Mouse (Mus musculus) kidney, embryonic 16.5 days (tissue): ENCODE data around the gene Rbm4. TPM values are rescaled to one million over a fixed set of nuclear protein-coding genes. Genes with fewer than 3 reads are reported as not detected.

ENCODE experiments used
- polyA plus RNA-seq: library from polyadenylated mRNA; unstranded; fragments of >200 nt; fragmentation: Nextera tagmentation; extraction: Ambion mirVana; gene quantifications from 2 replicates; pipeline ENCODE4 v1.2.1, GENCODE M21; 2015

Rbm4 gene
- polyA plus RNA-seq, 1 experiment from 2014 or later = 82.7 TPM

Other genes with a start within 250 kb of the Rbm4 start
- 4.5 and 6.0 TPM in 2 replicates for gene Lrfn4, start 178.2 kb downstream of the Rbm4 start, polyA plus RNA-seq
- 92.4 and 96.0 TPM in 2 replicates for gene Rce1, start 168.3 kb downstream of the Rbm4 start, polyA plus RNA-seq
- 2.0 and 4.3 TPM in 2 replicates for gene Gm960, start 95.2 kb downstream of the Rbm4 start, polyA plus RNA-seq
- 3.2 and 3.8 TPM in 2 replicates for gene Sptbn2, start 82.7 kb downstream of the Rbm4 start, polyA plus RNA-seq
- 75.5 and 77.2 TPM in 2 replicates for gene Rbm4b, start 37.4 kb downstream of the Rbm4 start, polyA plus RNA-seq
- gene Gm21992, start 17.7 kb upstream of the Rbm4 start, polyA plus RNA-seq = 30.4 and 41.6 TPM in 2 replicates
- gene Rbm14, start 17.7 kb upstream of the Rbm4 start, polyA plus RNA-seq = 104 and 108 TPM in 2 replicates
- 73.0 and 82.1 TPM in 2 replicates for gene Ccs, start 45.4 kb upstream of the Rbm4 start, polyA plus RNA-seq
- not detected in 2 replicates for gene Ccdc87, start 45.5 kb upstream of the Rbm4 start, polyA plus RNA-seq
- 66.6 and 76.7 TPM in 2 replicates for gene Ctsf, start 61.2 kb upstream of the Rbm4 start, polyA plus RNA-seq
- 9.4 and 11.0 TPM in 2 replicates for gene Actn3, start 84.0 kb upstream of the Rbm4 start, polyA plus RNA-seq
- 14.2 and 15.3 TPM in 2 replicates for gene Zdhhc24, start 84.8 kb upstream of the Rbm4 start, polyA plus RNA-seq
- 6.5 and 7.2 TPM in 2 replicates for gene Bbs1, start 112.7 kb upstream of the Rbm4 start, polyA plus RNA-seq
- gene Dpp3, start 134.4 kb upstream of the Rbm4 start, polyA plus RNA-seq = 113 and 124 TPM in 2 replicates
- gene Peli3, start 149.2 kb upstream of the Rbm4 start, polyA plus RNA-seq = 2.4 and 3.8 TPM in 2 replicates
- gene Mrpl11, start 168.2 kb upstream of the Rbm4 start, polyA plus RNA-seq = 102 and 106 TPM in 2 replicates
- not detected in 2 replicates for gene Npas4, start 196.4 kb upstream of the Rbm4 start, polyA plus RNA-seq
- 6.4 and 7.1 TPM in 2 replicates for gene Slc29a2, start 230.0 kb upstream of the Rbm4 start, polyA plus RNA-seq
- 60.2 and 65.1 TPM in 2 replicates for gene B4gat1, start 244.9 kb upstream of the Rbm4 start, polyA plus RNA-seq
- 1.9 and 3.8 TPM in 2 replicates for gene AC124502.3, start 245.0 kb upstream of the Rbm4 start, polyA plus RNA-seq
- gene Brms1, start 247.5 kb upstream of the Rbm4 start, polyA plus RNA-seq = 53.1 and 53.4 TPM in 2 replicates